Mouse (Mus musculus) CH12.LX (cell line): ENCODE results near the gene Nfia.

Experiments
- CTCF ChIP-seq, 2 experiments: IDR thresholded peaks in 1 of 2; conservative IDR thresholded peaks in 1 of 2; 2 replicates each; pipeline ENCODE4 v1.5.1; 2011 to 2012; ENCODE audit warnings: low read depth in 2 of 2, low read length in 2 of 2, improper control_type of control experiment in 1 of 2, inconsistent platforms in 1 of 2, mild to moderate bottlenecking in 1 of 2, moderate library complexity in 1 of 2
- EP300 ChIP-seq: IDR thresholded peaks from 2 replicates; pipeline ENCODE4 v1.6.1; 2011; ENCODE audit warnings: low read length, improper control_type of control experiment
- MAX ChIP-seq: IDR thresholded peaks from 2 replicates; pipeline ENCODE4 v1.6.1; 2011; ENCODE audit warnings: low read length, improper control_type of control experiment
- MXI1 ChIP-seq: IDR thresholded peaks from 2 replicates; pipeline ENCODE4 v1.6.1; 2011; ENCODE audit warnings: mild to moderate bottlenecking, low read depth, low read length, improper control_type of control experiment
- MYC ChIP-seq: IDR thresholded peaks from 2 replicates; pipeline ENCODE4 v1.6.1; 2011; ENCODE audit warnings: low read depth, mild to moderate bottlenecking, improper control_type of control experiment, low read length
- NRF1 ChIP-seq: IDR thresholded peaks from 2 replicates; pipeline ENCODE4 v1.6.1; 2014; ENCODE audit warnings: low read depth, mild to moderate bottlenecking, inconsistent platforms, low read length, improper control_type of control experiment, moderate library complexity
- POLR2A ChIP-seq: IDR thresholded peaks from 2 replicates; pipeline ENCODE4 v1.6.1; 2011; ENCODE audit warnings: low read depth, mild to moderate bottlenecking, improper control_type of control experiment, low read length
- POLR2AphosphoS2 ChIP-seq: IDR thresholded peaks from 2 replicates; pipeline ENCODE4 v1.6.1; 2011; ENCODE audit warnings: low read depth, low read length, improper control_type of control experiment
- TCF12 ChIP-seq: IDR thresholded peaks from 2 replicates; pipeline ENCODE4 v1.6.1; 2014; ENCODE audit warnings: low read depth, mild to moderate bottlenecking, inconsistent platforms, low read length, improper control_type of control experiment
- UBTF ChIP-seq: IDR thresholded peaks from 2 replicates; pipeline ENCODE4 v1.6.1; 2012; ENCODE audit warnings: low read depth, mild to moderate bottlenecking, inconsistent platforms, low read length, improper control_type of control experiment, moderate library complexity
- USF1 ChIP-seq: IDR thresholded peaks from 2 replicates; pipeline ENCODE4 v1.6.1; 2014; ENCODE audit warnings: low read depth, mild to moderate bottlenecking, inconsistent platforms, low read length, improper control_type of control experiment
- ZMIZ1 ChIP-seq: IDR thresholded peaks from 2 replicates; pipeline ENCODE4 v1.6.1; 2012; ENCODE audit warnings: low read depth, mild to moderate bottlenecking, inconsistent platforms, low read length, improper control_type of control experiment

GRCm38 (mm10) chr4:97844899-97845298, 72.4 kb downstream of the Nfia start:
- TF ChIP-seq CTCF (conservative IDR thresholded peaks at IDR 0.05 in 1 of 2, IDR thresholded peaks at IDR 0.05 in 1 of 2; ENCODE audit: low read depth in 2 of 2, low read length in 2 of 2): no peak
- TF ChIP-seq USF1: no peak
- no peak for TF ChIP-seq POLR2A
- no peak for TF ChIP-seq MXI1
- no peak for TF ChIP-seq NRF1
- TF ChIP-seq EP300: no peak
- TF ChIP-seq TCF12: no peak
- no peak for TF ChIP-seq MAX
- no peak for TF ChIP-seq MYC
- no peak for TF ChIP-seq POLR2AphosphoS2
- TF ChIP-seq ZMIZ1: no peak
- TF ChIP-seq UBTF: no peak
